Mouse (Mus musculus) mammary gland, adult 2 months (tissue): ENCODE data around the gene Skil. TPM values are rescaled to one million over a fixed set of nuclear protein-coding genes. Genes with fewer than 3 reads are reported as not detected.

Source experiments
- polyA plus RNA-seq: library from polyadenylated mRNA; depleted of rRNA; stranded (reverse); fragments of >200 nt; gene quantifications from 2 replicates; pipeline ENCODE4 v1.2.3, GENCODE M21; 2012; ENCODE audit warnings: low replicate concordance; rRNA removed

Skil gene
- polyA plus RNA-seq: 6.5 and 13.8 TPM in 2 replicates

GRCm38 (mm10) chr3:31094531-31095178 lies at the start of gene Skil:
TSS of gene Skil (plus strand) at chr3:31095058.

GRCm38 (mm10) chr3:31149706-31150105 lies 54.8 kb downstream of the Skil start, which contains the start of gene Cldn11:
TSS of gene Cldn11 (plus strand) at chr3:31149920.

Other genes starting within 250 kb of the Skil start
- gene Gpr160, start 239.1 kb upstream of the Skil start, polyA plus RNA-seq: 11.1 and 22.3 TPM in 2 replicates
- 43.4 and 43.5 TPM in 2 replicates for gene Phc3, start 125.6 kb upstream of the Skil start, polyA plus RNA-seq
- gene Prkci, start 99.3 kb upstream of the Skil start, polyA plus RNA-seq: 15.1 and 18.9 TPM in 2 replicates
- gene Cldn11, start 54.9 kb downstream of the Skil start, polyA plus RNA-seq: 6.7 and 10.9 TPM in 2 replicates
- not detected in 2 replicates for gene Slc7a14, start 215.3 kb downstream of the Skil start, polyA plus RNA-seq